Mouse (Mus musculus) left cerebral cortex, postnatal 4 days (tissue): ENCODE measurements around the gene Pex19. TPM values are rescaled to one million over a fixed set of nuclear protein-coding genes. Genes with fewer than 3 reads are reported as not detected.

Experiments
- DNase-seq: peaks from one replicate; pipeline ENCODE4 v3.0.0-alpha.2; 2022
- intact Hi-C: fragments of 180-260 bp; cut with DNase I; formaldehyde crosslinking; loops from one replicate; pipeline ENCODE4 v1.15.1; 2025
- total RNA-seq, 2 experiments: library from RNA; stranded (reverse); gene quantifications; 2 replicates each; pipeline ENCODE4 v1.2.3; 2021

The Pex19 gene
- total RNA-seq, 2 experiments from 2014 or later = 73.9 to 84.3 TPM

GRCm38 (mm10) chr1:172129780-172130179 is 3.2 kb downstream of the Pex19 start:
- DNase-seq = no peak
- intact Hi-C loops = loop anchor here (10.0 kb wide), 1 partner anchor 185 kb away; no protein-coding TSS in a partner anchor

- intact Hi-C loops = no loop called here
- DNase-seq = no peak
Observed at GRCm38 (mm10) chr1:172132319-172132718, 5.8 kb downstream of the Pex19 start.

DNA sequence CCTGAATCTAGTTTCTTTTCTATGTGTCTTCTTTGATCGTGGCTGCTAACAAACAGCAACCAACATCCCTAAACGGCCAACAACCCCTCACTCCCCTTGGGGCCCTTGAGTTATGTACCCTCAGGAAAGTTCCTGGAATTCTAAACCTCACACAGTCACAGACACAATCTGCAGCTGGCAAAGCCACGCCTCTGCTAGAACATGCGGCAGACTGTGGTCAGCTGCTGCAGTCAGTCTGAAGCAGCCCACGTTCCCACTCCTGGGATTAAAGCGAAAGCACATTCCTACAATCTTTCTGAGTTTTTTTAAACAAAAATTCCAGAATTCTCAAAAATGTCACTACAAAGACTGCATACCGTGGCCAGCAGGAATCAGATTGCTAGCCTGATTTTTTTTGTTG is 7.0 kb downstream of the Pex19 start:
- intact Hi-C loops = no loop called here
- DNase-seq = no peak

DNA sequence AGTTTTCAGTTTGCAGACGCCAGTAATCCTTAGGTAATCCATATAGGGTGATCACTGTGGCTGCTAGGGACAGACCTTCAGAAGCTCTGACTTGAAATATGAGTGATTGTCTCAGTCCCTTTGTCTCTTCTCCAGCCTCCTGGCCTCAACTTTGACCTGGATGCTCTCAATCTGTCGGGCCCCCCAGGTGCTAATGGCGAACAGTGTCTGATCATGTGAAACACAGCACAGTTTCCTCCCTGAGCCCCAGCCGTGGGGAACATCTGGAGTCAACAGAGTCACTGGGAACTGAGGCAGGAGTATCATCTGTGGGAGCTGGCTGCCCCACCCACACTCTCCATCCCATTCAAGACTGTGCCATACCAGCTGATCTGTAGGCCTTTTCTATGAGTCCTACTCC is 7.5 kb downstream of the Pex19 start:
- intact Hi-C loops = no loop called here
- DNase-seq = no peak

DNA sequence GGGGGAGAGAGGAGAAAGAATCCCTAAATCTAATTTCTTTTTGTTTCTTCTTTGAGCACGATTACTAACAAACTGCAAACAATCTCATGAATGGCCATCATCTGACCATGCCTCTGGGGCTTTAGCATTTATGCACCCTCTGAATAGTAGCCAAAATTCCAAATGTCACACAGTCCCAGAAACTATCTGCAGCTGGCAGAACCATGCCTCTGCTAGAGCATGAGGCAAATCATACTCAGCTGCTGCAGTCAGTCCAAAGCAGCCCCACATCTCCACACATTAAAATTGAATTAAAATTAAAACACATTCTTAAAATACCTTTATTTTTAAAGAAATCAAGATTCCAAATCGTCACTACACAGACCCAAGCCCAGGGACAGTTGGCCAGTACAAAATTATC is 13.6 kb downstream of the Pex19 start:
- intact Hi-C loops = no loop called here

DNA sequence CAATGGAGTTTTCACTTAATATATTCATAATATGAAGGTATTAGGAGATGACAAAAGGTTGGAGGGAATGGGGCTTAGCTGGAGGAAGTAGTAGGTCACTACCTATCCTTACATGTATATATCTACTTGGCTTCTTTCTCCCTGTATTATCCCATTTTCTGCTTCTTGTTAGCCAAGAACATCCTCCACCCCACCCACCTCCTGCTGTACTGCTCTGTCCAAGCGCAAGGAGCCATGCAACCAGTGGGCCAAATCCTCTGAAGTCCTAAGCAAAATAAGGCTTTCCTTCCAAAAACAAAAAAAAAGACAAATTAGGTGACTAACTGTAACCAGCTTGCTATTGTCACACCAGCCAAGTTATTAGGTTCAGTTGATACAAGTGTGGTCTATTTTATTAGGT is 14.3 kb downstream of the Pex19 start:
- intact Hi-C loops = no loop called here
- no peak for DNase-seq

More for the DNA sequence above, 13.6 kb downstream of the Pex19 start:
- DNase-seq = no peak

DNA sequence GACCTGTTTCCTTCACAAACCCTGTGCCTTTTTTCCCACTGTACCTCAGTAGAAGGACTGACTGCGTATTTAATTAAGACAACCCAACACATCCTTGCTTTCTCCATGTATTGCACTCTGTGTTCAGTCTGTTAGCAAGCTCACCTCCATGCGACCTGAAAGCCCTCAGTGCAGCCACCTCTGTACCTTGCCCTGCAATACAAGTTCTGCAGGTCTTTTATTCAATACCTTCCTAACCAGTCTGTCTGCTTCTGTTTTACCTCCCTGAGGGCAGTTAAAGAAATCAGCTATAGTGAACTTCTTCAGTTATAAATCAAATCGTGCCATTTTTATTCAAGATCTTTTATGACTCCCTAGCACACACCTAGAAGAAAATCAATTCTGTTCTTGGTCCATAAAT is 15.0 kb downstream of the Pex19 start:
- intact Hi-C loops = no loop called here
- no peak for DNase-seq

DNA sequence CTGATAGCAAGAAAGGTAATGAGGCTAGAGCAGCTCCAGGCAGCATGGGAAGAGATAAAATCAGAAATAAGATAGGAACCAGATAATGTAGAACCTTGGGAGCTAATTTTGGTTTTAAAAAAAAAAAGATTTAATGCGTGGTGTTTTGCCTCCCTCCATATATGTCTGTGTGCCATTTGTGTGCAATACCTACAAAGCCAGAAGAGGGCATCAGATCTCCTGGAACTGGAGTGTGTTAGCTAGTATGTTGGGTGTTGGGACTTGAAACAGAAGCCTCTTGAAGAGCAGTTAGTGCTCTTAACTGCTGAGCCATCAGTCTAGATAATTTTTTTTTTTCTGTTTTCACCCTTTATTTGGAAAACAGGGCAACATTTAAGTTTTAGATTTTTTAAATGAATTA is 17.0 kb downstream of the Pex19 start:
- intact Hi-C loops = no loop called here
- DNase-seq = peak; percentile 27

DNA sequence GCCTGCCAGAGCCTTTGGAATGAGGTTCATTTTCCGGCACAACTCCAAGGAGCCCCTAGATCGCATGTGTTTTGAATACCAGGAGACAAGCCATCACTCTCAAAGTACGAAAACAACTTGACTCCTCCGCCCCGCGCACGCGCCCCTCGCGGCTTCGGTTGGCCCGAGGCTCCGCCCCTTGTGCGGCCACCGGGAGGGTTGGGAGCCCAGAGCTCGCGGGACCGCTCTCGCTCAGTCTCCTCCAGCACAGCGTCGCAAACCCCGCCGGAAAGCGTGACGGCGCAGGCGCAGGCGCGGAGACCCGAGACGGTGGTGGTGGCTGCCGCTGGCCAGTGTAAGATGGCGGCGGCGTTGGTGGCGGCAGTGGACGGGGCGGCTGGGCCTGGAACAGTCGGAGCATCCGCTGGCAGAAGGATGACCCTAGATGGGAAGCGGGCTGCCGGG is 21.3 kb downstream of the Pex19 start, which contains the start of gene Dcaf8:
TSS of gene Dcaf8 (plus strand) at position 250 of the 444 bp plus-strand sequence.
- intact Hi-C loops = no loop called here
- DNase-seq = peak; percentile 97

- intact Hi-C loops = no loop called here
- DNase-seq = peak; percentile 32
Observed at GRCm38 (mm10) chr1:172148279-172148954, 21.9 kb downstream of the Pex19 start.

DNA sequence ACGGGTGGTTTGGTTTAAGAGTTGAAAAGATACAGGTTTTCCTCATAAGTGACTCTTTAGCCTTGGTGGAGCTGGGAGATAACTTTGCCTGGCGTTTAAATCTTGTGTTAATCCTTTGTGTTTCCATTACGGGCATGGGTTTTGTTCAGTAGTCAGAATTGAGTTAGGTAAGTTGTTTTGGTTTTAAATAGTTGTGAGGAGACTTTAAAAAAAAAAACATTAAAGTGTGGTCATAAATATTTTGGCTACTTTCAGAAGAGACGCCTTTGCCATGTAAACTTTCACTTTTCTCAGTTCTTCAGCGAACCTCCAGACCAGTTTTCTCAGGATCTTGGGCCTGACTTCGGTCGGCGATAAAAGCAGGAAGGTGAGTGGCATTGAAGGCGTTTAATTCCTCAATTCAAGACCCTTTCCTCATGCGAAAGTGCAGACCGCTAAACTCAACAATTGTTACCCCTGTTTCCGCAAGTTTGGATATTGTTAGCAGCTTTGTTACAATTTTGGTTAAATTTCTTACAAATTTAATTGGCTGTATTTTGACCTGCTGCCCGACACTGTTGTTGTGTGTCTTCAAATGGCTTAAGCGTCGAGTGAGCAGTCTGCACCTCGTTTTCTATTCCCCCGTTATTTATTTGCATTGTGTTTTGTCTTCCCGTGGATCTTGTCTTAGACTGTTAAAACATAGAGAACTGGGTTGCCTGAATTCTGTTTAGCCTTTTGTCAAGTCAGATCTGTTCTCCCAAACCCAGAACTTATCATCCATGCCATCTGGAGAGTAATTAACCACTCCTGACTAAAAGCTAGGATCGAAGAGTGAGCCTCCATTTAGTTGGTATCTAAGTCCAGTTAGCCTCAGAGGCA is 22.6 kb downstream of the Pex19 start:
- DNase-seq = no peak
- intact Hi-C loops = no loop called here

GRCm38 (mm10) chr1:172154536-172154935 is 28.0 kb downstream of the Pex19 start:
- intact Hi-C loops = no loop called here
- DNase-seq = no peak

DNA sequence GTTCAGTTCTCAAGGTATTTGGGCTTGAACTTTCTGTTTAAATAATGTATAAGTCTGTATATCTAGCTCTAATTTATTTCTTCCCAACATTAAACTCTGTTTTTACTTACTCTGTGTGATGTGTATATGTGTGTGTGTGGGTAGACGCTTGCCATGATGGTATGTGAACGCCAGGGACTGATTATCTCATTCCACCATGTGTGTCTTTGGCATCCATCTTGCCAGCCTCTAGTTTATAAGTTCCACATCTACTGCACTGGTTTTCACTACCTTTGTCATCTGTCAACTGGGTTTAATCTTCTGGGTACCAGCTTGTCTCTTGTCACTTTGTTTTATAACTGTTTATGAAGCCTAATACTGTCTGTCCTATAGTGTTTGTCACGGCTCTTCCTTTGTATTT is 29.0 kb downstream of the Pex19 start:
- intact Hi-C loops = no loop called here
- DNase-seq = no peak

DNA sequence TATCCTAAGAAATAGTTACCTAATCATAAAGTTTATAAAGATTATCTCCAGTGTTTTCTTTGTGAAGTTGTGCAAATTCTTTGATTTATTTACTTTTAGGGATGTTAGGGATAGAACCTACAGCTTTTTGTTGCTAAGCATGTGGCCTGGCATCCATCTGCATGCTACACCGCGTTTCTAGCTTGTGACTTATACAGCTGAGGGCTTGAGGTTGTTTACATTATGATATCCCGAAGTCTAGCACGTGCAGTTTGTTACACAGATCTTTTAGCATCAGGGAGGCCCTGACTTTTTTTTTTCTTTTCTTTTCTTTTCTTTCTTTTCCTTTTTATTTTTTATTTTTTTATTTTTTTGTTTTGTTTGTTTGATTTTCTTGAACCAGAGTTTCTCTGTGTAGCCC is 33.4 kb downstream of the Pex19 start:
- intact Hi-C loops = loop anchor here (5.0 kb wide), 1 partner anchor 152 kb away; no protein-coding TSS in a partner anchor
- DNase-seq = no peak

GRCm38 (mm10) chr1:172160508-172160907 is 34.0 kb downstream of the Pex19 start:
- no peak for DNase-seq
- intact Hi-C loops = loop anchor here (5.0 kb wide), 1 partner anchor 152 kb away; no protein-coding TSS in a partner anchor

- intact Hi-C loops = loop anchor here (5.0 kb wide), 1 partner anchor 150 kb away; no protein-coding TSS in a partner anchor
- peak; percentile 21 for DNase-seq
Observed at GRCm38 (mm10) chr1:172162009-172162408, 35.5 kb downstream of the Pex19 start.

DNA sequence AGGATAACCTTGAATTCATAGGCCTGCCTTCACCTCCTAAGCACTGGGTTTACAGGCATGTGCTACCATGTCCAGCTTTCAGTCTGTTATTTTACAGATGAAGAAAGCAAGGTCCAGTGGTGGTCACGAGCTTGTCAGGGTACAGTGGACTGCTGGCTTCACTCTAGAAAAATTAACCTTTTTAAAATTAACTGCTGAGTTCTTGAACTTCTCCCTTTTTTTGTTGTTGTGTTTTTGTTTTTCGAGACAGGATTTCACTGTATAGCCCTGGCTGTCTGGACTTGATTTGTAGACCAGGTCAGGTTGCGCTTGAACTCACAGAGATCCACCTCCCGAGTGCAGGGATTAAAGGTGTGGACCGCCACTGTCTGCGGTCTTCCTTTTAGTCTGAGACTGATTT is 36.4 kb downstream of the Pex19 start:
- intact Hi-C loops = loop anchor here (5.0 kb wide), 1 partner anchor 149 kb away; no protein-coding TSS in a partner anchor
- no peak for DNase-seq

DNA sequence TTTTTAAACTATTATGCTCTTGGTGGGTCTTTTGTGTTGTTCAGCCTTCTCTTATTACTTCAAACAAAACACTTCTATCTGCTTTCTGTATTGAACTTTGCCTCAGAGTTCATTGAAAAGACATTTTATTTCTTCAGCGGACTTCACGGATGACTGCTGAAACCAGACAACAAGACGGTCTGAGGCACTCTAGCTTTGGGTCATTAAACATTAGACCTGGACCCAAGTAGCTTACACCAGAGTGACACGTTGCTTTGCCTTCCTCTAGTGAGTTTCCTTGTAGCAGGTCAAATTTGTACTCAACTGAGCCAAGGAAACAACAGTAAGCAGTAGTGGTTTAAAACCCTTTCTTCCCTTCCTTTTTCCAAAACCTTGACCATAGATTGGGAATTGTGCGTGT is 41.4 kb downstream of the Pex19 start:
- intact Hi-C loops = no loop called here
- no peak for DNase-seq

DNA sequence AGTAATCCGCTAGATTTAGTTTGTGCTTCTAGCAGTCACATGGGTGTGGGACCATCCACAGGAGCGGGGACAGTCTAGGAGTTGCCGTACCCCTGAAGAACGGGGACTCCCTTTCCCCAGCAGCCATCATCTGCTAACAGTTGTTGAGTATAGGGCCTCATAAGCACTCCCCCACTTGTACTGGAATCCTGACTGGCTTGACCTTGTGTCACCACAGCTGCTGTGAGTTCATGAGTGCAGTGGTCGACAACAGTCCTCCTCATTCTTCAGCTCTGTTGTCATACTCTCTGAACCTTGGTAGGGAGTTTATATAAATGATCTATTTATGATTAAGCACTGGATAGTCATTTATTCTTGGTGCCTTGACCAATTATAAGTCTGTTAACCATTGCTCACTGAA is 43.3 kb downstream of the Pex19 start:
- intact Hi-C loops = no loop called here
- DNase-seq = no peak

GRCm38 (mm10) chr1:172172381-172172780 is 45.8 kb downstream of the Pex19 start:
- DNase-seq = no peak
- intact Hi-C loops = no loop called here

- DNase-seq = no peak
- intact Hi-C loops = no loop called here
Observed at GRCm38 (mm10) chr1:172173181-172173580, 46.6 kb downstream of the Pex19 start.

DNA sequence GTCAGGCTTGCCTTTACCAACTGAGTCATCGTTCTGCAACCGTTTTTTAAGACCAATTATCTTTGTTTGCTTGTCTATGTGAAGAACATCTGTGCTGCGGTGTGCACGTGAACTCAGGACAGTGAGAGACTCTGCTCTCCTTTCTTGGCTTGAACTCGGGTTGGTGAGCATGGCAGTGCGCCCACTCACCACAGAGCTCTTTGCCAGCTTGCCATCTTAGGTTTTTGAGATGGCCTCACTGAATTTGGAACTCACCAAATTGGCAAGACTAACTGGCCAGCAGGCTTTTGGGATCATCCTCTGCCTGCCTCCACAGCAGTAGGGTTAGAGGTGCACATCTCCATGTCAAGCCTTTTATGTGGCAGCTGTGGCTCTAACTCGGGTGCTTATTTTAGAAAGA is 51.2 kb downstream of the Pex19 start:
- no peak for DNase-seq
- intact Hi-C loops = no loop called here
